Mouse (Mus musculus) hematopoietic stem cell, adult 5-6 weeks (primary cell): Measurements from ENCODE around the gene Olfr303. TPM values are rescaled to one million over a fixed set of nuclear protein-coding genes. Genes with fewer than 3 reads are reported as not detected.
"Not testable (repeated sequence)": the region's sequence is repeated elsewhere in the genome, so short reads cannot be mapped to it uniquely, and the experiment has no call there.

Experiments used
- ATAC-seq, 2 experiments: fragments of 125-278 bp in 1 of 2; replicated peaks in 1 of 2; 2 replicates each; pipeline ENCODE4 v1.8.0; 2016 to 2017; ENCODE audit warnings: inconsistent platforms in 2 of 2, mild to moderate bottlenecking in 2 of 2, moderate number of reproducible peaks in 2 of 2, low read depth in 1 of 2, moderate TSS enrichment in 1 of 2; ENCODE audit not compliant: low FRiP score in 2 of 2, poor library complexity in 2 of 2, severe bottlenecking in 2 of 2, insufficient read depth in 1 of 2, low TSS enrichment in 1 of 2
- total RNA-seq: library from RNA; stranded (forward); fragments of 172-1452, 232-1000 nt; gene quantifications from 2 replicates; pipeline ENCODE4 v1.2.3, GENCODE M21; 2017

Olfr303 gene
- total RNA-seq, result not detected in 2 replicates

DNA sequence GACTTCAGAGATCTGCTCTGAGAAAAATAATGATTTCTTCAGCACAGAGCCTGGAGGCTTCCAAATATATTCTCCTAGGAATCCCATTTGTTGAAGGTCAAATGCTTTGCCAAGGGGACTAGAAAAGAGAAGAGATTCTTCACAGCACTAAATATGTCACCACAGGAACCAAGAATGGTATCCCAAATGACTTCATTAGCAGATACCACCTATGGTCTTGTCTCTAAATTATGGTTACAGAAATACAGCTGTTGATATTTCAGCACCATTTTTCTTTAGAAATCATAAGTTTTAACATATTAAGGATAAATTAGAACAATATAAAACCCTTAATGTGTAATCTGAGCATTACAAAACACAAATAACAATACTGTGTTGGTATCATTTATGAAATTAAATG is at the start of gene Olfr303:
Olfr303 (minus strand) TSS at position 101 of the 400 bp plus-strand sequence.
- no peak for ATAC-seq

DNA sequence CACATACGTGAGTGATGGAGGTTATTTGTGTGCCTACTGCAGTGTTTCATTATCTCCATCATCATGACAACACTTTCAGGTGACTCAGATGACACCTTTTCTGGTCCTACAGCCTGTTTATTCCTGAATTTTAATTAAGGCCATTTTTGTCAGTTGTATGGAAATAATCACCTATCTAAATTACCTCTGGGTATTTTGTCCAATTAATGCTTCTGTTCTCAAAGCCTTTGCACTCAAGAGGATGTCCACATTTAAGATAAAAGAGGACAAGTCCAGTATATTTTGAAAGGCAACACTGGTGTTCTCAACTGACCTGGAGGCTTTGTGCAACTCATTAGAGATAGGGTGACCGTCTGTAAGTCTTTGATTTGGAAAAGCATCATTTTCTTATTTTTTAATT is 6.0 kb upstream of the Olfr303 start, which contains the start of gene Olfr301:
Olfr301 (plus strand) TSS at position 301 of the 400 bp plus-strand sequence.
- ATAC-seq, result no peak

- no peak for ATAC-seq
Measured at GRCm38 (mm10) chr7:86386558-86386957, 11.0 kb downstream of the Olfr303 start, which contains the start of gene Olfr304. Gene Olfr304 (minus strand): TSS chr7:86386658.

GRCm38 (mm10) chr7:86385769-86386168 is 11.8 kb downstream of the Olfr303 start:
- no peak for ATAC-seq

DNA sequence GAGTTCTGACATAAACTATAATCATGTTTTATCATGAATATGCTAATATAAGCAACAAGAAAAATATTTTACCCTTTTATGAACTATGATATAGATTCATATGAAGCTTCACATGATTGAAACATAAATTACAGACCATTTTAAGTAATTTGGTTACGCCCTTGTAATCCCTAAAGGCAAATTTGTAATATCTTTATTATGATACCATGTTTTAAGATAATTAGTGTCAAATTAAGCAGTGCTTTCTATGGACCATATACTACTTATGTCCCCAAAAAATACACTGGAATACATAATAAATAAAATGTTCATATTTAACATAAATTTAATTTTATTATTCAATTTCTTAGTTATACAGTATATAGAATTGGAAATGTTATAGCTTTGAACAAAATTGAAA is 30.8 kb downstream of the Olfr303 start, which contains the start of gene Olfr305:
Olfr305 (minus strand) TSS at position 101 of the 400 bp plus-strand sequence.
- no peak for ATAC-seq

DNA sequence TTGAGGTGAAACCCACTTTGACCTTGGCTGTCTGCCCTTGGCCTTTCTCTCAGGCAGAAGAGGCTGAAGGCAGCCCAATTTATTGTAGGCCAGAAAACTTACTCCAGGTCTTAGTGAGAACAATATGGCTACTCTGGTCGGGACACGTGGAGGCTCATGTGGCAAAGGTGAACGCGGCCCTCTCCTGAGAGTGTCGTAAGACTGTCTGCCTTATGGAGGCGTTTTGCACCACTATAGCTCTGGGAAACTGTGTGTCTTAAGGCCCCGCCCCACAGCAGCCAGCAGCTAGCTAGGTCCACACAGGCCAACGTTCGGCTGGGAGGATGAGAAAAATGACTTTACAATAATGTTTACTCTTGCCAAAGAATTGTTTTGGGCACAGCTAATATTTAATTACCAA is 51.3 kb downstream of the Olfr303 start:
- not testable (repeated sequence) for ATAC-seq

GRCm38 (mm10) chr7:86344253-86344652 is 53.3 kb downstream of the Olfr303 start:
- ATAC-seq, result no peak

- ATAC-seq, result no peak
Measured at GRCm38 (mm10) chr7:86342881-86343565, 54.6 kb downstream of the Olfr303 start.

Other genes with a start within 250 kb of the Olfr303 start
- not detected in 2 replicates for gene Vmn2r75, start 226.0 kb downstream of the Olfr303 start, total RNA-seq
- not detected in 2 replicates for gene Vmn2r76, start 151.5 kb downstream of the Olfr303 start, total RNA-seq
- gene Olfr310, start 120.6 kb downstream of the Olfr303 start, total RNA-seq, result not detected in 2 replicates
- gene Olfr309, start 84.1 kb downstream of the Olfr303 start, total RNA-seq, result not detected in 2 replicates
- not detected in 2 replicates for gene Olfr308, start 72.2 kb downstream of the Olfr303 start, total RNA-seq
- not detected in 2 replicates for gene Olfr307, start 60.2 kb downstream of the Olfr303 start, total RNA-seq
- gene Olfr305, start 30.9 kb downstream of the Olfr303 start, total RNA-seq, result not detected in 2 replicates
- not detected in 2 replicates for gene Olfr304, start 11.1 kb downstream of the Olfr303 start, total RNA-seq
- gene Olfr301, start 6.1 kb upstream of the Olfr303 start, total RNA-seq, result not detected in 2 replicates
- gene Olfr299, start 62.1 kb upstream of the Olfr303 start, total RNA-seq, result not detected in 2 replicates
- not detected in 2 replicates for gene Olfr298, start 94.7 kb upstream of the Olfr303 start, total RNA-seq
- gene Olfr297, start 122.2 kb upstream of the Olfr303 start, total RNA-seq, result not detected in 2 replicates
- gene Olfr295, start 186.1 kb upstream of the Olfr303 start, total RNA-seq, result not detected in 2 replicates
- not detected in 2 replicates for gene Olfr294, start 218.9 kb upstream of the Olfr303 start, total RNA-seq